Mouse (Mus musculus) retina, postnatal 7 days (tissue): ENCODE measurements at regions not wholly inside any gene's neighbourhood (a gene's known extent, or its start where the extent isn't known, plus 50 kb on each side); places are given as distances from the start of the nearest gene placed in this dataset.
"Not testable (repeated sequence)": the region's sequence is repeated elsewhere in the genome, so short reads cannot be mapped to it uniquely, and the experiment has no call there.

Experiments
- DNase-seq: peaks from one replicate; pipeline ENCODE4 v3.0.0-alpha.2; 2012; ENCODE audit warnings: low read depth, low spot score

DNA sequence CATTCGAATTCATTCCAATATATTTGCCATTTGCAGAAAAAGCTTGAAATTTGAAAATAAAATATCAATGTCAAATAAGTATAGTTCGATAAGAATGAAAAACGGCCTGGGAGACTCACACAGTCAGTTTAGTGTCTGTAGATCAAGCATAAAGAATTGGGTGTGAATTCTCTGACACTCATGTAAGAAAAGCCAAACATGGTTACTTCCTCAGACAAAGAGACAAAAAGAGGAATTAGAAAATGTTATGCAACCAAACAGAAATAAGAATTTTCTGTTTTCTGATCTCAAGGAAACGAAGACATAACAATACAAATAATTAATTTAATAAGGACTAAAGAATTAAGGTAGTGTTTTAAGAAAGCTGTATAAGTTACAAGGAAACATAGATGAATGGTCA, 113.7 kb upstream of the Egfr start:
- DNase-seq: no peak

DNA sequence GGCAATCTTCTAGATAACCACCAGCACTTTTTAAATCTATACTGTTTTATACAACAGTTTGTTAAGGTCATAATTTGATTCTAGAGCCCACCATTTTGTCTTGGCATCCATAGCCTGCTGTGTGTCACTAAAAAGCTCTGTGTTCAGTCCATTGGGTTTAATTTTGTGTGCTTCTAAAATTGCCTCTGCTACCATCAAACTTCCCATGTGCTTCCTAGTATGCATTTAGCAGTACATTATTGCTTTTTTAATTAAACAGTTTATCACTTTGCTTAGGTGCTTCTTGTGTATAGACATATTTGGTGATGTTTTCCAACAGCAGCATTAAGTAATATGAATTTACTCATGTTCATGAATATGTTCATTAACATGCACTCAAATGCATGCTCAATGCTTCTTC, 102.4 kb upstream of the Egfr start:
- DNase-seq: no peak

DNA sequence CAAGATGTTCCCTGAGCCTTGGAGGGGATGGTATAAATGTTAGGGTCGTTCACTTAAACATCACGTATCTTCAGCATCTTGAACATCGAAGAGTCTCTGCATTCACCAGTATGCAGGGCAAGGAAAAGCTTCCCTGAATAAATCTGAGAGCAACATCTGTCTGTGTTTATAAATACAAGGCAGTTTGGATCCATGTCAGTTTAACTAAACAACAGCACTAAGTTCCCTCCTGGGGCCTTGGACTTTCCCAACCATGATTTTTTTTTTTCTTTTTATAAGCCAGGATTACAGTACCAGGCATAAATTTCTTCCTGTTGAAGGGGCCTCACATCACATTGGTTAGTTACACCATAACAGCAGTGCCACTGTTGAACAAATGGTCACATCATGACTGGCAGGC, 88.2 kb upstream of the Egfr start:
- DNase-seq: no peak

DNA sequence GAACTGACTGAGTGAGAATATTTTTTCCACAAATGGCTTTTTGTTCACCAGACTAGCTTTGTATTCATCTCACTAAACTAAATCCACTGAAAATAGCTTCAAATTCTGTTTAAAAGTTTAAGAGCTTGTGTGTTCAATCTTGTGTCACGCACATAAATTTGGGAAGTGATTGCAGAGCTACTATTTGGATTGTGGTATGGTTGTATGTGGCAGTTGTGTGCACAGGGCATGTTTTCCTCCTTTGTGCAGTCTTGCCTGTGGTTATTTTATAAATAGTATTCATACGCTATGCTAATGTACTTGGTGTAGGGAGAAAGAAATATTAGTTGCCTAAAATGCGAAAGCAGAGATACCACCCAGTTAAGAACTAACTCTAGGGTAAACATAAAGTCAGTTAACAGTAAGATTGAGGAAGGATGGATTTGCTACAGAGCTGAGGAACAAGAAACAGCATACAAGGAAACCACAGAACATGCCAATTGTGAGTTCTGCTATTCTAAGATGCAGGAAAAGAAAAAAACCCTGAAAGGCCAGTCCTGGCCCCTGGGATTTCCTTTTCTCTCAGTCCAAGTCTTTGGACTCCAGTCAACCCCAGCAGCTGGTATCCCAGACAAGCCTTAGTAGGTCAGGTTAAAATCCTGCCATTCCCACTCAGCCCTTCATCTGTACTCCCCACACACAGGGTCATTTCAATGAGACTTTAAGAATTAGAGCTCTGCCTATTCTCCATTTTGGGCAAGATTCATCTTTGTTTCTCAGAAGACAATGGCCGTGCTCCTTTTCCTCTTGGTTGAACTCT, 82.4 kb upstream of the Egfr start:
- no peak for DNase-seq

DNA sequence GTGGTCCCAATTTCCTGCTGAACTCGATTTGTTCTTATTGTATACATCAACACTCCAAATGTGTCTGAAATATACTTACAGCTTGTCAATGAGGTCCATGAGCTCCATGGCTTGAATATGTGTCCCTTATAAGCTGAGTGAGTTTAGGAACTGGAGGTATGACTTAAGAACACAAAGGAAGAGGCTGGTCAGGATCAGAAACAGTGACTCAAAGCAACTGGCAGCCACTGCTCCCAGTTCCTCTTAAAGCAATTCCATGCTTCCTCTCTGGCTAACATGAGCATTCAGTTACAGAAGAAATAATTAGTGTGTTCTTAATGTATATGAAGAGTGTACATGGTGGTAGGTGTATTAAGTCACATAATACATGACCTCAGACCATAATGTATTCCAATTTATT, 81.7 kb upstream of the Egfr start:
- DNase-seq: no peak

DNA sequence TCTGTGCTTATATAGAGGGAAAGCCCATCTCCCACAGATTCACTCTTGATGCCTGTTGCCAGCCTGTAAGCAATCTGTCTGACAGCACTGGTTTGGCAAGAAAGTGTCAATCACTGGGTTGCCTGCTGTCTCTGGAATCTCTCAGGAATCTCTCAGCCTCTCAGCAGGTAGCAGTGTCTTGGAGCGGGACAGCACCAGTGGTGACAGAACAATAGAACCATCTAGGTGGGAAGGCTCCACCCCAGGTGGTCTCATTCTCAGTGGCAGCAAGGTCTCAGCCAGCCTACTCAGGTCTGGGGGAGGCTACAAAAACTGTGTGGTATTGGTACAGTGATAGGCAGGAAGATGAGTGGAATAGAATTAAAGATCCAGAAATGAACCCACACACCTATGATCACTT, 76.1 kb upstream of the Egfr start:
- DNase-seq: not testable (repeated sequence)

DNA sequence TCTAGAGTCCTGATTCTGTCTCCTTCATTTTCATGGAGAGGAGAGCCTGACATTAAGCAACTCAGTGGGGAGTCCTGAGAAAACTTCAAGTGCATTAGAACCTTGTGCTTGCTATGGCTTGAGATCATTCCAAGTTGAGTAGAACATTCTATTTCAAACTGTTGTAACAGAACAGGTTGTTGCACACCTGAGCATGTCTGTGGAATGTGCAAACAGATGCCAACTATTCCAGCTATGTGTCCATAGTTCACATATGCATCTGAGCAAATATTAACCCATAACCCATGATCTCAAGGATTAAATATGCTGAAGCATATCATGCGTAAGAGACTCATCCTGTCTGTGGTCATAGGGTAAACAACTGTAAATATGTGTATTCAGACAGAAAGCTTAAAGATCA, 68.5 kb upstream of the Egfr start:
- no peak for DNase-seq

DNA sequence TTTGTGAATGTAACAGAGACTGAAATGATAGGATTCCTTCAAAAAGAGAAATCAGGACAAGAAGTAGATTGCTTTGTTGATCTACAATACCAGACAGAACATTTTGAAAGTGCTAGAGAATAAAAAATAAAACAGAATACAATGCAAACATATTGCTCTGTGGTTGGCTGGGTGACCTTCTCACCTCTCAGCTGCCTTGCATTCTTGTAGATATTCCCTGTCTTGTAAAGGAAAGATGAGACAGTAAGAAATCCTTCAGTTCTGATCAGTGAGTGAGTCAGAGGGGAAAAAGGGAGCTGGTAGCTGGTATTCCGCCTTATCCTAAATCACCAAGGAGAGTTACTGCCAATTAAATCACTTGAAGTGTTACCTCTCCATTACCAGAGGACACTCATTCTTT, 56.4 kb upstream of the Egfr start:
- DNase-seq: no peak

DNA sequence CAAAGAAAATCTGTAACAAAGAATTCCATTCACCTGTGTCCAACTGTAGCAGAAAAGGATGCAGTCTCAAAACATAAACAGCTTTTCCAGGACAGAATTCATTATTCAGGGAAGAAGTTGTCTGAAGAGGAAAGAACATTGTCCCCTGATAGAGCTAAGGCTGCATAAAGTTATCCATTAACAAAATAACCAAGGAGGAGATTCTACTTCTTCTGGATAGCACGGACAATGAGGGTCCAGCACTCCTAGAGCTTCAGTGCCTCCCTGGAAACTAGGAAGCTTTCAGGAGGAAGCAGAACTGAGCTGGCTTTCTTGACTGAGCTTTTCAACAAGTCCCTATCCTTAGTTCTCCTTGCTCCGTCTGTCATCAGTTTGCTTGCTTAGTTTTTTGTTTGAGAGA, 55.2 kb upstream of the Egfr start:
- no peak for DNase-seq

DNA sequence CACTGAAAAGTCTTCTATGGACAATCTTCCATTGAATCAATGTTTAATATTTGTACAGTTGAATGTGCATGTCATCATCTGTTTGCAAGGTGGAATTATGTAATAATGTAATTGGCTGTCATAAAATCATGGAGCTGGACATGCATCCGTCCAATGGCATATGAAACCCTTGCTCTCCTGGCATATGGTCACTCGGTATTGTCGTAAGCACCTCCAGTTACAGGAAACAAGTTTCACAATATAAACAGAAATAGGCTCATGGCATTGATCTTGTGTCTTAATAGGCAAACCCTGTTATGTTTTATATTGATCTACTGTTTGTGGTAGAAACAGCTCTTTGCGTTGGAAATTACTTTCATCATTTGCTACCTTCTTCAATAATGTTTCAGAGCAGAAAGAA, 50.2 kb upstream of the Egfr start:
- DNase-seq: no peak
